Comparison of ENCODE assay signal across 28 mouse cellular contexts in the genomic region with DNA sequence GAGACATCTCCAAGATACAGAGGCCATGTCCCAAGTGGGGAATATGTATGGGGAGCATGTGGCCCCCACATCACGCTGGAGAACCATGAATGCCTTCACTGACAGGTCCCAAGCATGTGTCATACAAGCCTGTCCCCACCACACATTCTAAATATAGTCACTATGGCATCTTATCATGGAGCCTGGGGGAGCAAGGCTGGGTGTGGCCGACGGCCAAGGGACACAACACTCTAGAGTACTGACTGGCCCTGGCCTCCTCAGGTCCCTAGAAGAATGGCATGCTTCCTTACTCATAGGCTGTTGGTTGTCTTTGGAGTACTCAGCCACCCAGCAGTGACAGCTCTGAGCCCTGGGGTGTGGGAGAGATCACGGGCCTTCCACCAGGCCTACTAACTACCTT. TPM values are rescaled to one million over a fixed set of nuclear protein-coding genes. Genes with fewer than 3 reads are reported as not detected.
DNase-seq lines count a peak whose midpoint lies in the region; ATAC-seq and TF ChIP-seq lines count a peak whose summit lies in the region.
"Had no signal": no experiment of that assay in that cellular context is flagged by ENCODE, and none has a peak within 500 bp of the region (broad histone marks: within the 10 kb centered on the region; RNA-seq: fewer than 3 reads in every experiment).

No protein-coding gene starts in this region.

- H3K9me3 ChIP-seq in liver, embryonic 12.5 days (replicated peaks): no peaks in the 10 kb centered on the region
- H3K9me3 ChIP-seq in liver, postnatal 0 days (ENCODE audit: low read length): no peaks in the 10 kb centered on the region
- no peaks in the 10 kb centered on the region for H3K9me3 ChIP-seq in heart, embryonic 14.5 days (ENCODE audit: control insufficient read depth, low read length)
- H3K9me3 ChIP-seq in intestine, embryonic 16.5 days (ENCODE audit: control insufficient read depth, low read length): no peaks in the 10 kb centered on the region
- H3K9me3 ChIP-seq: G1E; kidney, embryonic 15.5 days; megakaryocyte, embryonic 14.5 days had no signal

- no peaks in the 10 kb centered on the region for H3K36me3 ChIP-seq in liver, embryonic 12.5 days
- no peaks in the 10 kb centered on the region for H3K36me3 ChIP-seq in liver, postnatal 0 days (replicated peaks; ENCODE audit: insufficient read depth, low read length)
- no peaks in the 10 kb centered on the region for H3K36me3 ChIP-seq in heart, adult 2 months (ENCODE audit: control insufficient read depth, insufficient read depth, low read length)
- H3K36me3 ChIP-seq in heart, embryonic 14.5 days (ENCODE audit: control insufficient read depth, insufficient read depth, low read length): no peaks in the 10 kb centered on the region
- no peaks in the 10 kb centered on the region for H3K36me3 ChIP-seq in intestine, embryonic 16.5 days (ENCODE audit: control insufficient read depth, insufficient read depth, low read length)
- H3K36me3 ChIP-seq: G1E; kidney, embryonic 15.5 days had no signal

- TF ChIP-seq EP300 in liver, postnatal 0 days (IDR thresholded peaks at IDR 0.05; ENCODE audit: low read depth): no peak
- TF ChIP-seq EP300 in heart, adult 2 months (IDR thresholded peaks at IDR 0.05; ENCODE audit: insufficient read depth, low read depth, low read length): peak; percentile 80

- no peak for DNase-seq in liver, postnatal 0 days
- DNase-seq in heart, adult 2 months: peak; percentile 61 to 80
- peak; percentile 77 for DNase-seq in heart, postnatal 4 days
- no peak for DNase-seq in cerebellum, adult 18-20 months
- no peak for DNase-seq in urinary bladder, adult 18-20 months (ENCODE audit: low spot score in 2 of 2)
- DNase-seq: adrenal gland, postnatal 36 days; cerebellum, adult 11-12 months; cerebellum, postnatal 25 days; embryo, embryonic 11 days; forebrain, postnatal 0 days; kidney, postnatal 4 days; layer of hippocampus, adult 9-11 months; lung, postnatal 10 days; retina, postnatal 1 day; right cerebral cortex, postnatal 4 days; thymus, postnatal 4 days had no signal

- TF ChIP-seq POLR2A in heart, adult 2 months (IDR thresholded peaks at IDR 0.05; ENCODE audit: insufficient read depth, low read depth, low read length): no peak

- intact Hi-C loops in heart, adult 2 months (cut with DNase I): loop anchor here (2.0 to 5.0 kb wide), 2 partner anchors 15 to 133 kb away; a partner anchor contains a TSS

- H3K4me3 ChIP-seq in liver, embryonic 12.5 days: no peak overlapping the region
- no peak overlapping the region for H3K4me3 ChIP-seq in liver, postnatal 0 days (ENCODE audit: low read depth, low read length)
- no peak overlapping the region for H3K4me3 ChIP-seq in heart, adult 2 months
- H3K4me3 ChIP-seq in heart, embryonic 14.5 days (ENCODE audit: control insufficient read depth in 1 of 2, insufficient read depth in 1 of 2, low read depth in 1 of 2, low read length in 2 of 2): no peak overlapping the region
- no peak overlapping the region for H3K4me3 ChIP-seq in intestine, embryonic 16.5 days (ENCODE audit: low read length)
- H3K4me3 ChIP-seq: kidney, embryonic 15.5 days; megakaryocyte, embryonic 14.5 days had no signal

- no peak overlapping the region for H3K9ac ChIP-seq in liver, embryonic 12.5 days
- H3K9ac ChIP-seq in liver, postnatal 0 days (replicated peaks): no peak overlapping the region
- H3K9ac ChIP-seq in heart, adult 2 months (ENCODE audit: low read depth, low read length): no peak overlapping the region
- no peak overlapping the region for H3K9ac ChIP-seq in heart, embryonic 14.5 days (ENCODE audit: low read length)
- no peak overlapping the region for H3K9ac ChIP-seq in intestine, embryonic 16.5 days (ENCODE audit: low read depth, low read length)
- H3K9ac ChIP-seq: forebrain, postnatal 0 days; kidney, embryonic 15.5 days; liver, embryonic 14.5 days had no signal

- ATAC-seq in liver, embryonic 12.5 days: peak; percentile 58; the same call in 1 of the 2 replicates
- ATAC-seq in liver, postnatal 0 days: no peak
- peak; percentile 72 for ATAC-seq in heart, embryonic 14.5 days (ENCODE audit: insufficient number of reproducible peaks, insufficient read depth, low FRiP score, low read depth)
- no peak for ATAC-seq in intestine, embryonic 16.5 days
- ATAC-seq: forebrain, postnatal 0 days; hindbrain, embryonic 16.5 days; intestine, postnatal 0 days had no signal

- H3K27ac ChIP-seq in liver, embryonic 12.5 days: no peak overlapping the region
- H3K27ac ChIP-seq in liver, postnatal 0 days (ENCODE audit: low read depth): no peak overlapping the region
- peak overlapping the region; percentile 77 for H3K27ac ChIP-seq in heart, adult 2 months
- peak overlapping the region; percentile 19 to 79 for H3K27ac ChIP-seq in heart, embryonic 14.5 days (replicated peaks in 1 of 2; ENCODE audit: control insufficient read depth in 1 of 2, insufficient read depth in 1 of 2, low read depth in 2 of 2, low read length in 2 of 2)
- no peak overlapping the region for H3K27ac ChIP-seq in intestine, embryonic 16.5 days (ENCODE audit: low read length)
- H3K27ac ChIP-seq: kidney, embryonic 15.5 days; liver, embryonic 14.5 days had no signal

- WGBS in liver, embryonic 12.5 days (ENCODE audit: insufficient replicate concordance): 38% methylated on average over 4 of the region's 4 CpGs
- WGBS in liver, postnatal 0 days (ENCODE audit: insufficient replicate concordance): 63% methylated on average over 4 of the region's 4 CpGs
- 45% methylated on average over 4 of the region's 4 CpGs for WGBS in heart, adult 2 months
- WGBS in heart, embryonic 14.5 days: 30% methylated on average over 4 of the region's 4 CpGs
- 78% methylated on average over 4 of the region's 4 CpGs for WGBS in intestine, embryonic 16.5 days

- no peak for TF ChIP-seq CTCF in liver, postnatal 0 days (IDR thresholded peaks at IDR 0.05; ENCODE audit: low read depth)
- TF ChIP-seq CTCF in heart, adult 2 months (IDR thresholded peaks at IDR 0.05): peak; percentile 32

- no peak overlapping the region for H3K4me2 ChIP-seq in liver, embryonic 12.5 days
- no peak overlapping the region for H3K4me2 ChIP-seq in liver, postnatal 0 days (ENCODE audit: low read depth, low read length)
- H3K4me2 ChIP-seq in heart, embryonic 14.5 days (ENCODE audit: low read length): peak overlapping the region; percentile 6
- H3K4me2 ChIP-seq in intestine, embryonic 16.5 days (ENCODE audit: low read depth, low read length): no peak overlapping the region
- H3K4me2 ChIP-seq: kidney, embryonic 15.5 days had no signal

- no peaks in the 10 kb centered on the region; the same call in none of the 2 replicates for H3K27me3 ChIP-seq in liver, embryonic 12.5 days (replicated peaks)
- no peaks in the 10 kb centered on the region for H3K27me3 ChIP-seq in liver, postnatal 0 days (ENCODE audit: insufficient read depth, low read length)
- no peaks in the 10 kb centered on the region for H3K27me3 ChIP-seq in heart, adult 2 months (ENCODE audit: control insufficient read depth, insufficient read depth, low read length)
- H3K27me3 ChIP-seq in heart, embryonic 14.5 days (ENCODE audit: control insufficient read depth, insufficient read depth, low read length): no peaks in the 10 kb centered on the region
- H3K27me3 ChIP-seq in intestine, embryonic 16.5 days (replicated peaks; ENCODE audit: control insufficient read depth, insufficient read depth, low read length): no peaks in the 10 kb centered on the region
- H3K27me3 ChIP-seq: kidney, embryonic 15.5 days had no signal

- no peaks in the 10 kb centered on the region for H3K79me2 ChIP-seq in heart, adult 2 months (replicated peaks; ENCODE audit: control insufficient read depth, insufficient read depth, low read length)

- H3K4me1 ChIP-seq in liver, embryonic 12.5 days: peaks cover 9% of the 10 kb centered on the region
- H3K4me1 ChIP-seq in liver, postnatal 0 days (ENCODE audit: insufficient read depth): no peaks in the 10 kb centered on the region
- H3K4me1 ChIP-seq in heart, adult 2 months (ENCODE audit: control insufficient read depth, insufficient read depth, low read length): peaks cover 28% of the 10 kb centered on the region
- peaks cover 26 to 56% of the 10 kb centered on the region in 2 experiments for H3K4me1 ChIP-seq in heart, embryonic 14.5 days (ENCODE audit: control insufficient read depth in 2 of 2, insufficient read depth in 2 of 2, low read length in 2 of 2)
- H3K4me1 ChIP-seq in intestine, embryonic 16.5 days (ENCODE audit: control insufficient read depth, insufficient read depth, low read length): no peaks in the 10 kb centered on the region

RNA-seq across cellular contexts. Expression of a gene that starts 33.8 kb away (rescaled TPM):
- polyA plus RNA-seq in liver, embryonic 12.5 days (2016; fragmentation: Nextera tagmentation; extraction: Ambion mirVana): 0.21 and 0.61 TPM in 2 replicates
- 0.37 and 0.63 TPM in 2 replicates for polyA plus RNA-seq in liver, postnatal 0 days (2015; fragmentation: Nextera tagmentation; extraction: Ambion mirVana)
- 10 to 100 TPM; 32.4 to 34.2 TPM for total RNA-seq in heart, adult 2 months (2021)
- polyA plus RNA-seq in heart, adult 2 months (2012; rRNA removed): 42.0 and 48.1 TPM in 2 replicates
- 28.1 and 31.1 TPM in 2 replicates for polyA plus RNA-seq in heart, embryonic 14.5 days (2014; fragmentation: Nextera tagmentation; extraction: Ambion mirVana)
- 10 to 100 TPM; 51.7 to 55.3 TPM for total RNA-seq in heart, postnatal 4 days (2021)
- polyA plus RNA-seq in intestine, embryonic 16.5 days (2015; fragmentation: Nextera tagmentation; extraction: Ambion mirVana): 9.7 and 10.8 TPM in 2 replicates
- total RNA-seq: G1E had no signal
- polyA plus RNA-seq: G1E had no signal

RNA-seq across cellular contexts. Expression of a gene that starts 45.5 kb away (rescaled TPM):
- polyA plus RNA-seq in liver, embryonic 12.5 days (2016; fragmentation: Nextera tagmentation; extraction: Ambion mirVana): 1.3 and 1.6 TPM in 2 replicates
- polyA plus RNA-seq in liver, postnatal 0 days (2015; fragmentation: Nextera tagmentation; extraction: Ambion mirVana): 0.13 and 0.42 TPM in 2 replicates
- not detected for total RNA-seq in heart, adult 2 months (2021)
- polyA plus RNA-seq in heart, adult 2 months (2012; rRNA removed): 0.06 and 0.08 TPM in 2 replicates
- 3.9 and 4.4 TPM in 2 replicates for polyA plus RNA-seq in heart, embryonic 14.5 days (2014; fragmentation: Nextera tagmentation; extraction: Ambion mirVana)
- under 1 TPM; 0.74 to 0.93 TPM for total RNA-seq in heart, postnatal 4 days (2021)
- 7.9 and 8.0 TPM in 2 replicates for polyA plus RNA-seq in intestine, embryonic 16.5 days (2015; fragmentation: Nextera tagmentation; extraction: Ambion mirVana)
- total RNA-seq: gastrocnemius, adult 8-10 months; heart, postnatal 36 days; left cerebral cortex, adult 8-10 months had no signal
- polyA plus RNA-seq: G1E had no signal

Comparison
In these comparisons a context has a peak if more than half of its experiments do, and no peak if none do; other contexts are left out.
1. ATAC-seq: peak in liver, embryonic 12.5 days (single experiment) and heart, embryonic 14.5 days (single experiment); none in liver, postnatal 0 days (single experiment) and intestine, embryonic 16.5 days (single experiment).
2. H3K27ac ChIP-seq: peak in heart, adult 2 months (single experiment) and heart, embryonic 14.5 days (2 of 2); none in liver, embryonic 12.5 days (single experiment), liver, postnatal 0 days (single experiment) and intestine, embryonic 16.5 days (single experiment).
3. DNase-seq: peak in heart, adult 2 months (2 of 2) and heart, postnatal 4 days (single experiment); none in liver, postnatal 0 days (single experiment), cerebellum, adult 18-20 months (0 of 2) and urinary bladder, adult 18-20 months (0 of 2).